Mouse (Mus musculus): ENCODE results near the gene Homer1.
A peak's percentile ranks its signal among the peaks of the same experiment; 100 is the strongest.

GRCm38 (mm10) chr13:93303563-93304250 is 4.3 kb downstream of the Homer1 start:
- TF ChIP-seq POLR2A (IDR thresholded peaks at IDR 0.05; ENCODE audit: insufficient read depth, low read length) = peak; percentile 19
- no peak for TF ChIP-seq CTCF (IDR thresholded peaks at IDR 0.05; ENCODE audit: low read depth, low read length)

Measured in ES-Bruce4 (cell line).